Mouse (Mus musculus): ENCODE measurements at regions not wholly inside any gene's neighbourhood (a gene's known extent, or its start where the extent isn't known, plus 50 kb on each side); places are given as distances from the start of the nearest gene placed in this dataset.

- no peak for DNase-seq
Observed at GRCm38 (mm10) chr3:133599731-133600130, 54.8 kb upstream of the Tet2 start.

DNA sequence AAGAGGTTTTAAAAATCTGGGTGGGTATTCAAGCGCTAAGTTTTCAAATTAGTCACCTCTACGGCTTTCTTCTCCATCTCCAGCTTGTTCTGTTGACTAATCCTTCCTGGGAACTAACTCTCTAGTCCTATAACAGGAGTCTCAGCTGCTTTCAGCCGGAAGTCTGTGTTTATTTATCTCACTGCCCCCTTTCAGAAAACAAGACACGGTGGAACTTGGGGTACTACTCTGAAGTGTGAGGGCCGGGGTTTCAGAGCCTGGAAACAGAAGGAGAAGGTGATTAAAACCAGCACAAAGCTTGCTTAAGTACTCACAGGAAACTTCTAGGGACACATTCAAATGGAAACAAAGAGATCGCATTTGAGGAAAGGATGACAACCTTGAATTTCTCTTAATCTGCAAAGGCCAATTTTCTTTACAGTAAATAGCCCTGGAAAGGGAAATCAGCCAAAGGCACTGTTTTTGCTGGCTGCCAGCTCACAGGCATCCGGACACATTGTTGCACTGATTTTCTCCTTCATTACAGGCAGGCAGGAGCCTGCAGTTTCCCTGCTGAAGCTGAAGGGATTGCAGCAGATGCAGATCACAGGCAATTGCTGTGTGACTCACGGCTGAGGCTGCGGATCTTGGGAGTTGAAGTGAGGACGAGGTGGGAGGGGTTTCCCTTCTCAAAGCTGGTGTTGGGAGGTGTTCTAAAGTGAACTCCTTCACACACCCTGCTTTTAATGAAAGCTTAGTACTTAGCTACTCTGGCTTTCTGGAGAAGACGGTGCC, 55.7 kb upstream of the Tet2 start:
- DNase-seq: peak in 1 of 2 experiments; percentile 13

GRCm38 (mm10) chr3:133605460-133605859, 60.5 kb upstream of the Tet2 start:
- DNase-seq: no peak

GRCm38 (mm10) chr3:133608845-133609261, 63.9 kb upstream of the Tet2 start:
- DNase-seq: no peak

- no peak for DNase-seq
Observed at GRCm38 (mm10) chr3:133613836-133614711, 69.1 kb upstream of the Tet2 start.

GRCm38 (mm10) chr3:133614712-133615426, 69.9 kb upstream of the Tet2 start:
- peak; percentile 7 to 21 for DNase-seq

DNA sequence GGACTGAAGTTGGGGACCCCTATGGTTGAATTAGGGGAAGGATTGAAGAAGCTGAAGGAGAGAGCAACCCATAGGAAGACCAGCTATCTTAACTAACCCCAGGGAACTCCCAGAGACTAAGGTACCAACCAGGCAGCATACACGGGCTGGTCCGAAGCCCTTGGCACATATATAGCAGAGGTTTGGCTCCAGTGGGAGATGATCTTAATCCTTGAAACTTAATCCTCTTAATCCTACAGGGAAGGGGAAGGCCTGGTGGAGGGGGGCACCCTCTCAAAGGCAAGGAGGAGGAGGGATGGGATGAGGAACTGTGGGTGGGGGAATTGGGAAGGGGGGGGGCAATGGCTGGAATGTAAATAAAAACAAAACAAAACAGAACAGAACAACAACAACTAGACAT, 72.1 kb upstream of the Tet2 start:
- DNase-seq: no peak

DNA sequence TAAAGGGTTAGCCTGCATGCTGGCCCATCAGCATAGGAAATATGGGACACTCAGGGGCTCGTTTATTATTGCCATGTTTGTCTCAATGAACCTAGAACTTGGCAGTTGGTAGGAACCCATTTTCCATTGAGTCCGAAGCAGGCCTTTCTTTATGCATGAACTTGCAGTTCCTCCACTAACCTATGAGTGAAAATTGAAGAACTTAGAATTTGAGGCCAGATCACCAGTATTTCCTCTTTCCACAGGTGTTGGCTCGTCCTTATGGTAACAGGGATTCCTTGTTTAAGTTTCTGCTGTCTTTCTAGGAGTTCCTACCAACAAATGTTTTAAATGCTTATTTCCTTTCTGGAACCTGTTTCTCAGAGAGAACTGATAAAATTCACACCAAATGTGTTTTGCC, 73.6 kb upstream of the Tet2 start:
- no peak for DNase-seq

DNA sequence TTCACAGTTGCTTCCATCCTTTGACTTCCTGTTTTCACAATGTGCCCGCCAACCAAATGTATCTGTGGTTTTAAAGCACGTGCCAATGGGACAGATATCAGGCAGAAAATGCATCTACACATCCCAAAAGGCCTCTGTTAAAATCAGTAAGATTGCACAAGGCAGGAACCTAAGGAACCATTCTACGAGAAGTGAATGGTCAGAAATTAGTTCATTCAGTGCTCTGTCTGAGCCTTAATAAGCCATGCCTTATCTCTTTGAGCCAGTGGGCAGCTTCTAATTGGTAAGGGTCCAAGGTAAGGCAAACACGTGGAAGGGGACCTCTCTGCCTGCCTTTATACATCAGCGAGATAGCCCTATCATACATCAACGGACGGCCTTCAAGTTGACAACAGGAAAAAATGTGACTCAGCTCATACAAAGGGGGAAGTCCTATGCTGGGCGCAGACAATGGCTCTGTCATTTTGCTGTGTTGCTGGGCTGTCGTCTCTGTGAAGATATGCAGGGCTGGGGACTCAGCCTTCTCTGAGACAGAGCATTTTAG, 78.3 kb upstream of the Tet2 start:
- DNase-seq: no peak

DNA sequence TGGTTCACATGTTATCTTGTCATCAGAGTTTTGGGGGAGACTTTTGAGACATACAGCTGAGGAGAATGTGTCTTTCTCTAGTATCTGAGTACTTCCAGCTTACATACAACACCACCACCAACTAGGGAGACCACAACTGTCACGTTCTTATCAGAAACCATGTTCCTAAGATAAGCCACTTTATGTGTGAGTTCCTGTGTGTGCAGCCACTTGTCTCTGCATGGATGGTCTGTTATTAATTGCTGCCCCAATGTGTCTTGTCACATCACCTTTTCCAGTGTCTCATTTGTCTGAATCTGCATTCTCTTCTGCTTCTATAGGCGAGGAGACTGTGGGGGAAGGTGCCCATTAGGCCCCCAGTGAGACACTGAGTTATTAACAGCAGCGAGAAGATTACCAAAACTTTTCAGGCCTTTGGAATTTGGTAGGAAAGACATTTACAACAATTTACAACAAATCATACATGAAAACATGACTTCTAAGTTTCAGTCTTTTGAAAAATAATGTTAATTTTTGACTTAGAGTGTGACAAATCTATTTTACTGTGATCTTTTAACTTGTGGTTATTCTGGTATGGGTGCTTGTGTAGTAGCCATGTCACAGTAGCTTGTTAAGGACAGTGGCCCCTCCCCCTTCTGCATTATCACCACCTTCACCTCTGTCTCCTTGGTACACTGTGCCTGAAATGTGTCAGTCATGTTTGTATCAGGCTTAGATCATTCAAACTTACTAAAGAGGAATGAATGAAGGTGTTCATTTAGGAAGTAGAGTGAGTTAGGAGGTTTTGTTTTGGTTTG, 79.3 kb upstream of the Tet2 start:
- no peak for DNase-seq

GRCm38 (mm10) chr3:133625046-133625445, 80.1 kb upstream of the Tet2 start:
- DNase-seq: no peak

DNA sequence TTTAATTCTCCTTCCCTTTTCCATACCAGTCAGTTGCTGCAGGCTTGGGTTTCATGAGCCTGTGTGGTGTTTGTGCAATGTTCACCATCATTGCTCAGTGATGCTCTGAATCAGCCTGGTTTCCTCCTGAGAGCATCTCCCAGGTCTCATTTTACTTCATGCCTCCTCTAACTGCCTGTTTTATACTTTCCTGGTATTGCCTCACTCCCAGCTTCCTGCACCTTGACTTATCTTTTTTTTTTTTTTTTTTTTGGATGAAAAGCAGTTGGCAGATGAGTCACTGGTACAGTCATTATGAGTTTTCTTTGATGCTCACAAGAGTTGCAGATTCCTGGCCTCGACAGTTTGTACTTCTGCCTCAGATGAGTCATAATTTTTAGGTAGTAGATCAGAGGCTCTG, 81.5 kb upstream of the Tet2 start:
- no peak for DNase-seq

GRCm38 (mm10) chr3:133627116-133627844, 82.3 kb upstream of the Tet2 start:
- no peak for DNase-seq

GRCm38 (mm10) chr3:133634306-133634705, 89.4 kb upstream of the Tet2 start:
- DNase-seq: no peak

DNA sequence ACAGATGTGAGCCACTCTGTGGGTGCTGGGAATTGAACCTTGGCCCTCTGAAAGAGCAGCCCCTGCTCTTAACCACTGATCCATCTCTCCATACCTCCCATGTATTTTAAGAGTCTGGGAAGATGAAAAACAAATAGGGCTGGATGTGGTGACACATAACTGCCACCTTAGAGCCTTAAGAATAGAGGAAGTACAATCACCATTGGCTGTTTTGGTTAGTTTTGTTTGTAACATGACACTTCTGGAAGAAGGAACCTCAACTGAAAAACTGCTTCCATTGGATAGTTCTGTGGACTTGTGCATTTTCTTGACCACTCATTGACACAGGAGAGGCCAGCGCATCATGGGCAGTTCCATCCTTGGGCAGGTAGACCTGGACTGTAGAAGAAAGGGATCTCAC, 100.7 kb upstream of the Tet2 start:
- no peak for DNase-seq

DNA sequence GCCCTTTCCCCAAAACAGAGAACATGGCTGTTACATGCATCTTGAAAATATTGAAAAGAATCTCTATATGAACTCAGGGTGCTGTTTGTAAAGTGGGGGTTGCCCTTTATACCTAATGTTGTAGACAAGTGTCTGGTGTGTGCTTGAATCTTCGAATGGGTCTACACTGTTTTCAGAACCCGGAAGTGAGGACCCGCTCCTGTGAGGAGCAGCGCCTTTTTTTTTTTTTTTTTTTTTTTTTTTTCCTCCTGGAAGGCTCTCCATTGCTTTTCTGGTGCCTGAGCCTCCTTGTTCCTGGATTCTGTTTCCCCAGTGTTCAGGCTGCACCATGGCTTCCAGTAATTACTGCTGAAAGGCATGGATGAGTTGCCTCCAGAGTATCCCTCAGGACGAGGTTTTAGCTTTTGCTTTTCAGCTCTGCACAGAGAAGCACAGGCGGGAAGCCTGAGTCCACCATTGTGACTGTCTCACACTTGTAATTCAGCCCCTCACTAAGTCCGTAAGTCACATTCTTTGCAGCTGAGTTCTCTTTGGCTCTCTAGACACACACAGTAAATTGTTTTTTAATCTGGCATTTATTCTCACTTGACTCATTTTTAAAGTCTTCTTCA, 101.6 kb upstream of the Tet2 start:
- DNase-seq: no peak

DNA sequence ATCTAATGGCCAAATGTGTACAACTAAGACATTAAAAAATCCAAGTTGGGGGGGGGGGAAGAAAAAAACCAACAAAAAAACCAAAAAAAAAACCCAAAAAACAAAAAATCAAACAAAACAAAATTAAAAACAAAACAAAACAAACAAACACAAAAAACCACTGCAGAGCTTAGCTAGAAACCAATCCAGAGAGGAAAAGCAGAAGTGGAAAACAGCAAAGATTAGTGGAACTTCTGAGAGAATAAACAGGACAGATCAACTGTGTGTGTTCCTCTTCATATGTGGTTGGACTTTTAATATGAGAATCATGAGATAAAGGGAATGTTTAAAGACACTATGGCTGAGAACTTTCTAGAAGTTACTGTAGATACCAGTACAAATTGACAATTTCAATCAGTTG, 105.1 kb upstream of the Tet2 start:
- DNase-seq: no peak

- no peak for DNase-seq
Observed at GRCm38 (mm10) chr3:133651996-133652395, 107.1 kb upstream of the Tet2 start.

- DNase-seq: no peak
Observed at GRCm38 (mm10) chr3:133659759-133660158, 114.8 kb upstream of the Tet2 start.

DNA sequence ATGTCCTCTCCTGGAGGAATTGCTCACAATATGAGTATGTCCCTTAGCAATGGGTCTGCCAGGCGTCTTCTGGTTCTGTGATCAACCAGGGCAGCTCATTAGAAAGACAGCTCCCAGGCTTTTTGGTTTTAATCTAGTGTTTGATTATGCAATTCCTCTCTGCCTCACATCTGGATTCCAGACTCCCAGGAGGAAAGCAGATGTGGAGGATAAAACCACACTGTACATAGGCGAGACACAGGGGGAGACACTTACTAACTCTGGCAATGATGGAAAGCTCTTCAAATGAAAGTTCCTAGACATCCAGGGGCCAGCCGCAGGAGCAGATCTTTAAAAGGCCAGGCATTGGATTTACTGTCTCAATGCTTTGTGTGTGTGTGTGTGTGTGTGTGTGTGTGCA, 116.4 kb upstream of the Tet2 start:
- DNase-seq: no peak

DNA sequence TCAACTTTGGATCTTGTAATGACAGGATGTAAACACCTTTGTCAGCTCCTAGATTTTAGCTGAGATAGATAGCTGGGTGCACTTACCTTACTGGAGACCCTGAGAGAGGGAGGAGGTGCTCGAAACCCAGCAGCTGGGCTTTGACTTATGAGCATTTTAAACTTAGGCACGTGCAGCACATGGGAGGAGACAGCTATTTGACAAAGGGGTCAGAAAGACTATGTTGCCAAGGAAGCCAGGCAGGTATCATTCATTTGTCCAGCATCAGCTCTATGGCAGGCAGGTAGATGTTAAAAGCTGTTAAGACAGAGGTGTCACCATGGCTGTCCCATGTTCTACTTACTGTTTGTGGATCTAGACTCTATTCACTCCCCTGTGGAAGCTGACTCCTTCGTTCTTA, 120.0 kb upstream of the Tet2 start:
- no peak for DNase-seq

Data from cerebellum, postnatal 25 days (tissue).